Mouse (Mus musculus): Measurements from ENCODE around the gene Rabgap1.
"Not testable (repeated sequence)": the region's sequence is repeated elsewhere in the genome, so short reads cannot be mapped to it uniquely, and the experiment has no call there.

Gene Rabgap1

GRCm38 (mm10) chr2:37442611-37443591 is at the start of gene Rabgap1, which contains the start of the genes Zbtb26 and Zbtb6:
TSS of gene Rabgap1 (plus strand) at chr2:37443279.
TSS of gene Zbtb26 (minus strand) at chr2:37443135.
TSS of gene Zbtb6 (minus strand) at chr2:37443171.
- peak; percentile 97 to 98 for DNase-seq

- DNase-seq, result no peak
These were observed 47.5 kb upstream of the Rabgap1 start for GRCm38 (mm10) chr2:37395539-37395938.

- no peak for DNase-seq
These were observed 21.2 kb upstream of the Rabgap1 start for GRCm38 (mm10) chr2:37421903-37422302.

- peak; percentile 93 to 96 for DNase-seq
These were observed 20.5 kb upstream of the Rabgap1 start, which contains the start of gene Rc3h2 for GRCm38 (mm10) chr2:37422306-37423304. TSS of gene Rc3h2 (minus strand) at chr2:37422903.

- DNase-seq, result no peak
These were observed 19.4 kb upstream of the Rabgap1 start for GRCm38 (mm10) chr2:37423671-37424070.

- peak; percentile 82 to 90 for DNase-seq
These were observed 12.2 kb upstream of the Rabgap1 start for GRCm38 (mm10) chr2:37430593-37431464.

GRCm38 (mm10) chr2:37431609-37432008 is 11.5 kb upstream of the Rabgap1 start:
- DNase-seq, result no peak

- DNase-seq, result peak; percentile 94 to 97
These were observed 8.7 kb downstream of the Rabgap1 start for GRCm38 (mm10) chr2:37451667-37452375.

- DNase-seq, result no peak
These were observed 9.3 kb downstream of the Rabgap1 start for GRCm38 (mm10) chr2:37452376-37452760.

GRCm38 (mm10) chr2:37460707-37461106 is 17.6 kb downstream of the Rabgap1 start:
- no peak for DNase-seq

- no peak for DNase-seq
These were observed 23.2 kb downstream of the Rabgap1 start for GRCm38 (mm10) chr2:37466266-37466665.

GRCm38 (mm10) chr2:37479559-37479958 is 36.5 kb downstream of the Rabgap1 start:
- DNase-seq, result no peak

- DNase-seq, result no peak
These were observed 37.0 kb downstream of the Rabgap1 start for GRCm38 (mm10) chr2:37480039-37480438.

GRCm38 (mm10) chr2:37484165-37484564 is 41.1 kb downstream of the Rabgap1 start:
- no peak for DNase-seq

- DNase-seq, result peak; percentile 34 to 44
These were observed 42.3 kb downstream of the Rabgap1 start for GRCm38 (mm10) chr2:37485370-37485769.

GRCm38 (mm10) chr2:37486408-37486807 is 43.3 kb downstream of the Rabgap1 start:
- DNase-seq, result no peak

GRCm38 (mm10) chr2:37488956-37489355 is 45.9 kb downstream of the Rabgap1 start:
- DNase-seq, result no peak

- DNase-seq, result no peak
These were observed 54.2 kb downstream of the Rabgap1 start for GRCm38 (mm10) chr2:37497321-37497720.

- not testable (repeated sequence) for DNase-seq
These were observed 62.8 kb downstream of the Rabgap1 start for GRCm38 (mm10) chr2:37505856-37506255.

- DNase-seq, result no peak
These were observed 68.2 kb downstream of the Rabgap1 start for GRCm38 (mm10) chr2:37511134-37511901.
